Mouse (Mus musculus) brain, embryonic 14.5 days (tissue): ENCODE results near the gene Commd1.

Source experiments
- CTCF ChIP-seq: fragments of 200-500 bp; IDR thresholded peaks from 2 replicates; pipeline ENCODE4 v1.5.1; 2012; ENCODE audit warnings: inconsistent platforms, mild to moderate bottlenecking, moderate library complexity, borderline replicate concordance; ENCODE audit not compliant: insufficient read depth, insufficient read length; ENCODE audit errors: extremely low read depth
- POLR2A ChIP-seq: fragments of 200-500 bp; IDR thresholded peaks from 2 replicates; pipeline ENCODE4 v1.6.1; 2012; ENCODE audit warnings: mild to moderate bottlenecking, inconsistent platforms, borderline replicate concordance; ENCODE audit not compliant: poor library complexity, insufficient read depth, insufficient read length, severe bottlenecking; ENCODE audit errors: extremely low read depth

GRCm38 (mm10) chr11:23013580-23014294 is 31.6 kb upstream of the Commd1 start:
- TF ChIP-seq POLR2A (no peak), CTCF (peak; percentile 38; the same call in 1 of the 2 replicates)
